27 mouse cellular contexts compared by ENCODE assay signal in the genomic region with DNA sequence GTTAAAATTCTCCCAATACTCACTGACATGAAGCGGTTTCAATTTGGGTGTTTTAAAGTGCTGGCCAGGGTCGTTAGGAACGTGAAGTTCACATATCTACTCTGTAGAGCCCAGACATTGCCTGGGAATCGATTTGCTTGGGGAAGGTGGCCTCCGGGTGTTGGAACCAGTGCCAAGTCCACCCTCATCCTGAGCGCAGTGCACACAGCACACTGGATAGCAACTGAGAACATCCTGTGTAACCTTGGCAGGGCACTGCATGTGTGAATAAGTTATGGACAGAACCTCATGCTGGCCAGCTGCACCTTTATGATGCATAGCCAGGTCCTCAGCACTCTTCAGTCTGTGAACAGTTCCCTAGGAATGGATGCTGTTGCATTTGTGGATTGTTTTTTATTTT.
A peak's percentile ranks its signal among the peaks of the same experiment; 100 is the strongest.
DNase-seq lines count a peak whose midpoint lies in the region; ATAC-seq and TF ChIP-seq lines count a peak whose summit lies in the region.
"Had no signal": no experiment of that assay in that cellular context is flagged by ENCODE, and none has a peak within 500 bp of the region (broad histone marks: within the 10 kb centered on the region; RNA-seq: fewer than 3 reads in every experiment).

No protein-coding gene starts in this region.

- TF ChIP-seq CTCF in stomach, postnatal 0 days (IDR thresholded peaks at IDR 0.05; ENCODE audit: low read depth): no peak

- no peak overlapping the region for H3K27ac ChIP-seq in kidney, embryonic 16.5 days (ENCODE audit: low read length)
- no peak overlapping the region for H3K27ac ChIP-seq in stomach, embryonic 15.5 days
- no peak overlapping the region for H3K27ac ChIP-seq in stomach, postnatal 0 days (replicated peaks)
- H3K27ac ChIP-seq: embryonic facial prominence, embryonic 12.5 days; left cerebral cortex, adult 2 months; limb, embryonic 12.5 days; liver, embryonic 12.5 days; midbrain, embryonic 13.5 days; neural tube, embryonic 15.5 days had no signal

- H3K4me3 ChIP-seq in kidney, embryonic 16.5 days (ENCODE audit: low read length): no peak overlapping the region
- no peak overlapping the region for H3K4me3 ChIP-seq in stomach, embryonic 15.5 days (replicated peaks)
- H3K4me3 ChIP-seq in stomach, postnatal 0 days (ENCODE audit: low read depth, low read length): no peak overlapping the region
- H3K4me3 ChIP-seq: embryonic facial prominence, embryonic 12.5 days; left cerebral cortex, adult 2 months; limb, embryonic 12.5 days; liver, embryonic 12.5 days; midbrain, embryonic 13.5 days; neural tube, embryonic 15.5 days had no signal

- no peak overlapping the region for H3K9ac ChIP-seq in kidney, embryonic 16.5 days (replicated peaks; ENCODE audit: low read length)
- H3K9ac ChIP-seq in stomach, embryonic 15.5 days: no peak overlapping the region
- H3K9ac ChIP-seq in stomach, postnatal 0 days (ENCODE audit: low read length): no peak overlapping the region
- H3K9ac ChIP-seq: embryonic facial prominence, embryonic 12.5 days; limb, embryonic 12.5 days; liver, embryonic 12.5 days; liver, postnatal 0 days; midbrain, embryonic 13.5 days; neural tube, embryonic 15.5 days had no signal

- DNase-seq in heart, adult 11 months: peak; percentile 59
- no peak for DNase-seq in heart, postnatal 4 days
- DNase-seq in kidney, adult 9 months: peak; percentile 40
- DNase-seq in stomach, postnatal 0 days (ENCODE audit: low spot score): no peak
- no peak for DNase-seq in thymus, postnatal 36 days
- DNase-seq: adrenal gland, postnatal 10 days; cerebellum, adult 11 months; cerebellum, adult 9-11 months; embryo, embryonic 11 days; gastrocnemius, postnatal 10 days; heart, postnatal 14 days; liver, postnatal 0 days; lung, postnatal 36 days; retina, postnatal 1 day; right cerebral cortex, postnatal 14 days; thymus, adult 18-20 months; thymus, postnatal 25 days had no signal

- H3K36me3 ChIP-seq in kidney, embryonic 16.5 days (ENCODE audit: insufficient read depth, low read length): no peaks in the 10 kb centered on the region
- no peaks in the 10 kb centered on the region for H3K36me3 ChIP-seq in stomach, embryonic 15.5 days
- H3K36me3 ChIP-seq in stomach, postnatal 0 days (ENCODE audit: control insufficient read depth, insufficient read depth, low read length): no peaks in the 10 kb centered on the region
- H3K36me3 ChIP-seq: embryonic facial prominence, embryonic 12.5 days; limb, embryonic 12.5 days; liver, embryonic 12.5 days; midbrain, embryonic 13.5 days; neural tube, embryonic 15.5 days had no signal

- H3K4me2 ChIP-seq in kidney, embryonic 16.5 days (replicated peaks; ENCODE audit: low read depth, low read length): no peak overlapping the region
- H3K4me2 ChIP-seq in stomach, embryonic 15.5 days: no peak overlapping the region
- H3K4me2 ChIP-seq in stomach, postnatal 0 days (replicated peaks; ENCODE audit: low read depth): no peak overlapping the region
- H3K4me2 ChIP-seq: embryonic facial prominence, embryonic 12.5 days; limb, embryonic 12.5 days; liver, embryonic 12.5 days; midbrain, embryonic 13.5 days; neural tube, embryonic 15.5 days had no signal

- no peaks in the 10 kb centered on the region for H3K27me3 ChIP-seq in kidney, embryonic 16.5 days (ENCODE audit: insufficient read depth, low read length)
- H3K27me3 ChIP-seq in stomach, embryonic 15.5 days (replicated peaks): no peaks in the 10 kb centered on the region
- H3K27me3 ChIP-seq in stomach, postnatal 0 days (ENCODE audit: control insufficient read depth, insufficient read depth, low read length): no peaks in the 10 kb centered on the region
- H3K27me3 ChIP-seq: embryonic facial prominence, embryonic 12.5 days; limb, embryonic 12.5 days; liver, embryonic 12.5 days; midbrain, embryonic 13.5 days; neural tube, embryonic 15.5 days; Patski had no signal

- 74% methylated on average over 6 of the region's 6 CpGs for WGBS in kidney, embryonic 16.5 days
- 68% methylated on average over 6 of the region's 6 CpGs for WGBS in stomach, embryonic 15.5 days
- WGBS in stomach, postnatal 0 days: 66% methylated on average over 6 of the region's 6 CpGs

- no peak for TF ChIP-seq EP300 in stomach, postnatal 0 days (optimal IDR thresholded peaks at IDR 0.05)

- H3K4me1 ChIP-seq in kidney, embryonic 16.5 days (ENCODE audit: insufficient read depth, low read length): no peaks in the 10 kb centered on the region
- no peaks in the 10 kb centered on the region for H3K4me1 ChIP-seq in stomach, embryonic 15.5 days
- no peaks in the 10 kb centered on the region for H3K4me1 ChIP-seq in stomach, postnatal 0 days (replicated peaks; ENCODE audit: control insufficient read depth, insufficient read depth)
- H3K4me1 ChIP-seq: liver, embryonic 12.5 days; neural tube, embryonic 15.5 days had no signal

- no peaks in the 10 kb centered on the region for H3K9me3 ChIP-seq in kidney, embryonic 16.5 days (ENCODE audit: low read length)
- no peaks in the 10 kb centered on the region for H3K9me3 ChIP-seq in stomach, embryonic 15.5 days
- H3K9me3 ChIP-seq in stomach, postnatal 0 days (ENCODE audit: control insufficient read depth, low read length): no peaks in the 10 kb centered on the region
- H3K9me3 ChIP-seq: embryonic facial prominence, embryonic 12.5 days; limb, embryonic 12.5 days; liver, embryonic 12.5 days; midbrain, embryonic 13.5 days; neural tube, embryonic 15.5 days had no signal

- no peak for ATAC-seq in kidney, embryonic 16.5 days (ENCODE audit: low FRiP score, low TSS enrichment)
- ATAC-seq in stomach, embryonic 15.5 days (ENCODE audit: insufficient read depth, low FRiP score, low read depth): peak; percentile 68; the same call in 1 of the 2 replicates
- ATAC-seq in stomach, postnatal 0 days (ENCODE audit: low FRiP score, low TSS enrichment): no peak
- ATAC-seq: hindbrain, embryonic 16.5 days; liver, embryonic 12.5 days; liver, postnatal 0 days; midbrain, embryonic 13.5 days; Patski had no signal

Comparison
In these comparisons a context has a peak if more than half of its experiments do, and no peak if none do; other contexts are left out.
1. DNase-seq: peak in heart, adult 11 months (single experiment) and kidney, adult 9 months (single experiment); none in heart, postnatal 4 days (single experiment), stomach, postnatal 0 days (single experiment) and thymus, postnatal 36 days (0 of 2).